Mouse (Mus musculus) midbrain, embryonic 13.5 days (tissue): ENCODE results near the gene Wdr25. TPM values are rescaled to one million over a fixed set of nuclear protein-coding genes. Genes with fewer than 3 reads are reported as not detected.

Experiments used
- ATAC-seq: fragments of 200-750 bp; cut with Nextera tagmentation; 2 replicates; pipeline ENCODE4 v1.8.0; 2017; ENCODE audit warnings: mild to moderate bottlenecking, moderate TSS enrichment, moderate library complexity
- H3K27ac ChIP-seq: fragments of 300-500 bp; sonication (generic); 2 replicates; pipeline ENCODE4 v1.5.1; 2015; ENCODE audit warnings: inconsistent platforms, mild to moderate bottlenecking, moderate library complexity
- H3K27me3 ChIP-seq: fragments of 300-500 bp; sonication (generic); 2 replicates; pipeline ENCODE4 v1.6.1; 2015; ENCODE audit warnings: mild to moderate bottlenecking, inconsistent platforms
- H3K36me3 ChIP-seq: fragments of 300-500 bp; sonication (generic); 2 replicates; pipeline ENCODE4 v1.6.1; 2015; ENCODE audit warnings: mild to moderate bottlenecking, inconsistent platforms
- H3K4me1 ChIP-seq: fragments of 300-500 bp; sonication (generic); replicated peaks from 2 replicates; pipeline ENCODE4 v1.6.1; 2015; ENCODE audit warnings: inconsistent platforms
- H3K4me2 ChIP-seq: fragments of 300-500 bp; sonication (generic); replicated peaks from 2 replicates; pipeline ENCODE4 v1.6.1; 2015; ENCODE audit warnings: moderate library complexity, mild to moderate bottlenecking, inconsistent platforms
- H3K4me3 ChIP-seq: fragments of 300-500 bp; sonication (generic); replicated peaks from 2 replicates; pipeline ENCODE4 v1.5.1; 2015; ENCODE audit warnings: mild to moderate bottlenecking, inconsistent platforms
- H3K9ac ChIP-seq: fragments of 300-500 bp; sonication (generic); replicated peaks from 2 replicates; pipeline ENCODE4 v1.6.1; 2015; ENCODE audit warnings: mild to moderate bottlenecking, inconsistent platforms
- H3K9me3 ChIP-seq: fragments of 300-500 bp; sonication (generic); 2 replicates; pipeline ENCODE4 v1.6.1; 2016; ENCODE audit warnings: mild to moderate bottlenecking, inconsistent platforms
- WGBS: fragments of 180-500 bp; shearing (Covaris S2); methylation state at CpG from one replicate; pipeline ENCODE4 v1.1.7; 2015; 5-methylcytosine and 5-hydroxymethylcytosine counted together
- polyA plus RNA-seq: library from polyadenylated mRNA; unstranded; fragments of >200 nt; fragmentation: Nextera tagmentation; extraction: Ambion mirVana; gene quantifications from 2 replicates; pipeline ENCODE4 v1.2.1, GENCODE M21; 2015

The Wdr25 gene
- polyA plus RNA-seq, 1 experiment from 2014 or later: 9.1 TPM

DNA sequence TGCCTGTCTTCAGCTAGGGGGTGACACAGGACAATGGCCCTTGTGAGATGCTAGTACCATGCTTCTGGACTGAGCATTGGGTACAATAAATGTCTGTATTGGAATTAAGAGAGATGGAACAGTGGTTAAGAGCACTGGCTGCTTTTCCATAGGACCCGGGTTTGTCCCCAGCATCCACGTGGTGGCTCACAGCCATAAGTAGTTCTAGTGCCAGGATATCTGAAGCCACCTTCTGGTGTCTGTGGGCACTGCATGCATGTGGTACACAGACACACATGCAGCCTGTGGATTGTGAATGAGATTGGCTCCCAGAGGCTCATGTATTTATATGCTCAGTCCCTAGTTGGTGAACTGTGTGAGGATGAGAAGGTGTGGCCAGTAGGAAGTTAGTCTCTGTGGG, 23.9 kb upstream of the Wdr25 start:
- WGBS: 77% methylated on average over 2 of the region's 2 CpGs
- H3K4me2 ChIP-seq: no peak overlapping the region

DNA sequence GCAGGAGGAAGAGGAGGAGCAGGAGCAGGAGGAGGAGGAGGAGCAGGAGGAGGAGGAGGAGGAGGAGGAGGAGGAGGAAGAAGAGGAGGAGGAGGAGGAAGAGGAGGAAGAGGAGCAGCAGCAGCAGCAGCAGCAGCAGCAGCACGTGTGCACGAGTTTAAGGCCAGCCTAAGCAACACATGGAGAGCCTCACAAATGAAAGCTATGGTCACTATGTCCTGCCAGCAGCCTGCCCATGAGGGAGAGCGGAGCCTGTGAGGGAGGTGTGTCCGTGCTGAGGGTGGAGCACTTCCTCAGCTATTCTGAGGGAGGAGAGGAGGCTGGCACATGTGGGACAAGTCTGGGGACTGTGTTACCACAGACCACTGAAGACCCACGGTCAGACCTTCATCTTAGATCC, 20.3 kb upstream of the Wdr25 start:
- H3K27me3 ChIP-seq: no peaks in the 10 kb centered on the region
- H3K4me1 ChIP-seq: no peaks in the 10 kb centered on the region
- H3K36me3 ChIP-seq: peaks cover 90% of the 10 kb centered on the region
- no peak overlapping the region for H3K27ac ChIP-seq
- ATAC-seq: no peak
- H3K4me2 ChIP-seq: no peak overlapping the region
- 87% methylated on average over 5 of the region's 5 CpGs for WGBS
- no peak overlapping the region for H3K4me3 ChIP-seq
- no peak overlapping the region for H3K9ac ChIP-seq
- H3K9me3 ChIP-seq: no peaks in the 10 kb centered on the region

More for the DNA sequence above, 23.9 kb upstream of the Wdr25 start:
- no peak overlapping the region for H3K27ac ChIP-seq
- no peaks in the 10 kb centered on the region for H3K4me1 ChIP-seq
- H3K27me3 ChIP-seq: no peaks in the 10 kb centered on the region
- peaks cover 94% of the 10 kb centered on the region for H3K36me3 ChIP-seq
- no peak overlapping the region for H3K9ac ChIP-seq
- no peaks in the 10 kb centered on the region for H3K9me3 ChIP-seq
- no peak for ATAC-seq
- no peak overlapping the region for H3K4me3 ChIP-seq

DNA sequence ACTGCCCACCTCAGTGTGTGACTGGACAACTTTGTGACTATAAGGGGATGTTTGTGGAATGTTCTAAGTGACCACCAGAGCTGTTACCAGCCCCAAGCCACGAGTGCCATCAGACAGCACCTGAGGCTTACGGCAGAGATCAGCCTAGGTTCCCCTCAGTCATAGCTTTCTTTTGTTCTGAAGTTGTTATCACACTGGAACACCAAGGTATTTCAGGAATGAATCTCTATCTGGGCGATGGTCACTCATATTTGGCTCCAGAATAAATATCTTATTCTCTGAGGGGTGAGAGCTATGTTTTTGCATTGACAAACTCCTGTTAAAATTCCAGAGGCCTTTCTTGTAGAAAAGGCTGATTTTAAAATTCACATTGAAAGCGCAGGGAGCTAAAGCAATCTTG, 14.3 kb upstream of the Wdr25 start:
- peaks cover 93% of the 10 kb centered on the region for H3K36me3 ChIP-seq
- H3K27me3 ChIP-seq: no peaks in the 10 kb centered on the region
- H3K4me1 ChIP-seq: no peaks in the 10 kb centered on the region
- ATAC-seq: no peak
- no peaks in the 10 kb centered on the region for H3K9me3 ChIP-seq
- H3K4me2 ChIP-seq: no peak overlapping the region
- H3K27ac ChIP-seq: no peak overlapping the region
- H3K9ac ChIP-seq: no peak overlapping the region
- WGBS: 96% methylated on average over 4 of the region's 4 CpGs
- no peak overlapping the region for H3K4me3 ChIP-seq

DNA sequence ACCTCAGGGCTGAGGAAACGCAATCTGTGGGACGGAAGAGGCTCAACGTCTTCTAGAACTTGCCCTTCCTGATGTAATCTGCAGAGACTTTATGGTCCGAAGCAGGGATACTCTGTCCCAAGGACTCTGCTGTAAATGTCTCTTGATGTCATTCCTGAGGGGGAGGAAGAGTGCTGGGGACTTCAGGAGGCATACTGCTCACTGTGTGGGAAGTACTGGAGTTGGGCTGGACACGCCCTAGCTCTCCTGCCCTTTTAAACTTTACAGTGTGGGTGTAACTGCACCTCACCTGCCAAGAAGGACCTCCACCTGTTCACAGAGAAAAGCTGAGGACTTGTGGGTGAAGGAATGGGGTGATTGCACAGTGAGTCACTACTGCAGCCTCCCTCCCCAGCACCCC, 12.8 kb upstream of the Wdr25 start:
- no peak overlapping the region for H3K9ac ChIP-seq
- no peaks in the 10 kb centered on the region for H3K27me3 ChIP-seq
- H3K4me3 ChIP-seq: no peak overlapping the region
- no peaks in the 10 kb centered on the region for H3K9me3 ChIP-seq
- WGBS: 98% methylated on average over 5 of the region's 5 CpGs
- H3K27ac ChIP-seq: no peak overlapping the region
- H3K36me3 ChIP-seq: peaks cover 92% of the 10 kb centered on the region
- no peak overlapping the region for H3K4me2 ChIP-seq
- no peaks in the 10 kb centered on the region for H3K4me1 ChIP-seq
- no peak for ATAC-seq

DNA sequence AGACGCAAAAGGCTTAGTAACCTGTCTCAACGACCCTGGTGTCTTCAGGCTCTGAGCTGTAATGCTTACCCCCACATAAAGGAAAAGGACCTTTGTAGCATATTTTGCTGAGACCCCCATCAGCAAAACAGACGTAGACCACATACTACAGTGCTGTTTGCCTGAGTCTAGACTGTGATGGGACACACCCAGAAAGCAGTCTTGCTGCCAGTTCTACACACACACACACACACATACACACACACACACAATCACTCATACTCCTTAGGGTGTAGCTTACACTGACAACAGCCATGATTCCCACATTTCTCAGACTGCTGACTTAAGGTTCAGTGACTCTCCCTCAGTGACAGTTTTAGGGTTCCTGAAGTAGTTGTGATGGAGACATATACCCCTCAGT, 12.2 kb upstream of the Wdr25 start:
- 88% methylated on average over 3 of the region's 3 CpGs for WGBS
- no peak for ATAC-seq
- Histone ChIP-seq H3K4me2 (no peak overlapping the region), H3K36me3 (peaks cover 92% of the 10 kb centered on the region), H3K4me1 (no peaks in the 10 kb centered on the region), H3K9ac (no peak overlapping the region), H3K4me3 (no peak overlapping the region), H3K27me3 (no peaks in the 10 kb centered on the region), H3K27ac (no peak overlapping the region), H3K9me3 (no peaks in the 10 kb centered on the region)

DNA sequence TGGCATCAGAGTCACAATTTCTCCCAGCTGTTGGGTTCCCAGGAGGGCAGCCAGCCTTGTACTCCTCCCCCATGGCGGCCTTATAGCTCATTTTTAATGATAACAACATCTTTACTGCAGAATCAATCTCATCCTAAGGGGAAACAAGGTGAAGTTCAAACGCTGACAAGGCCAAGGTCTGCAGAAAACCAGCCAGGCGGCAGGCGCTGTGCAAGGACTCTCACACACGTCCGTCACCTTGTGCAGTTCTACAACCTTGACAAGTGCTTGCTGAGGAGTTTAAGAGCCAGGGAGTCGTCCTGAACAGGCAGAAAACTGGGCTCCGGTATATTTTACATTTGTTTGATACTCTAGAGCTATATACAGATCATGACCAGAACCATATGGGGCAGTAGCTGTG, 10.7 kb upstream of the Wdr25 start:
- no peaks in the 10 kb centered on the region for H3K9me3 ChIP-seq
- ATAC-seq: no peak
- H3K36me3 ChIP-seq: peaks cover 95% of the 10 kb centered on the region
- H3K27me3 ChIP-seq: no peaks in the 10 kb centered on the region
- no peak overlapping the region for H3K27ac ChIP-seq
- 92% methylated on average over 8 of the region's 8 CpGs for WGBS
- H3K4me1 ChIP-seq: no peaks in the 10 kb centered on the region
- no peak overlapping the region for H3K9ac ChIP-seq
- no peak overlapping the region for H3K4me3 ChIP-seq
- H3K4me2 ChIP-seq: no peak overlapping the region

DNA sequence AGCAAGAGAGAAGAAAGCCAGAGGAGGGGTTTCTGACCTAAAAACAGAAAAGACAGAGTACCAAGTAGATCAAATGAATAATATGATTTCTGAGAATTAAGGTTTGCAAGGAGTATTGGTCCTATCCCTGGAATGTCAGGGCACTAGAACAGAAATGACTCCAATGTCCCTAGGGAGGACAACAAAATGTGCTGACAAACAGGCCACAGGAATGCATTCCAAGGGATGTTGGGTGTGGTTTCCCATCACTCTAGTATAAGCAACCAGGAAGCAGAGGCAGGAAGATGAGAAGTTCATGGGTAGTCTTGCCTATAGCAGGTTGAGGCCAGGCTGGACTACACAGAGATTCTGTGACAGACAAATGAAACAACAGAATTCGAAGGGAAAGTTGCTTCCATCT, 7.5 kb upstream of the Wdr25 start:
- Histone ChIP-seq H3K9ac (no peak overlapping the region), H3K4me1 (no peaks in the 10 kb centered on the region), H3K27ac (no peak overlapping the region), H3K4me2 (no peak overlapping the region), H3K9me3 (no peaks in the 10 kb centered on the region), H3K36me3 (peaks cover 86% of the 10 kb centered on the region), H3K27me3 (no peaks in the 10 kb centered on the region), H3K4me3 (no peak overlapping the region)
- WGBS: 96% methylated on average over 1 of the region's 1 CpGs
- ATAC-seq: no peak

DNA sequence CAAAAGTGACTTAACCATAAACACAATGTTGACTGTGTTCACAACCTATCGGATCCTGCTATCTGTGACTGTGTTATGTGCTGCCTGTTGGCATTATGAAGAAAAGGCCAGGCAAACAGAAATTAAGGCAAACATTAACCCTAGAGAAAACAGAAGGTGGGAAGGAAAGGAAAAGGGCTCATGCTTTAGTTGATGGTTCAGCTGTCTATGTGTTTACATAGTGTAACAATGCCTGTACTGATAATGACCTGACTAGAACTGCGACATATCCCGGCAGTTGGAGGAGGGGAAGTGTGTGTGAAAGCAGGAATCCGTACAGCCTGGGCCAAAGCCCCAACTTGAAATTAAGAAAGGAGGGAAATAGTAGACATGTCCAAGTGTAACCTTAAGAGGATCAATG, 6.4 kb upstream of the Wdr25 start:
- Histone ChIP-seq H3K36me3 (peaks cover 76% of the 10 kb centered on the region), H3K9me3 (no peaks in the 10 kb centered on the region), H3K27ac (no peak overlapping the region), H3K4me2 (no peak overlapping the region), H3K4me3 (no peak overlapping the region), H3K9ac (no peak overlapping the region), H3K4me1 (peaks cover under 1% of the 10 kb centered on the region; the same call in 1 of the 2 replicates), H3K27me3 (no peaks in the 10 kb centered on the region)
- WGBS: 94% methylated on average over 4 of the region's 4 CpGs
- ATAC-seq: no peak

DNA sequence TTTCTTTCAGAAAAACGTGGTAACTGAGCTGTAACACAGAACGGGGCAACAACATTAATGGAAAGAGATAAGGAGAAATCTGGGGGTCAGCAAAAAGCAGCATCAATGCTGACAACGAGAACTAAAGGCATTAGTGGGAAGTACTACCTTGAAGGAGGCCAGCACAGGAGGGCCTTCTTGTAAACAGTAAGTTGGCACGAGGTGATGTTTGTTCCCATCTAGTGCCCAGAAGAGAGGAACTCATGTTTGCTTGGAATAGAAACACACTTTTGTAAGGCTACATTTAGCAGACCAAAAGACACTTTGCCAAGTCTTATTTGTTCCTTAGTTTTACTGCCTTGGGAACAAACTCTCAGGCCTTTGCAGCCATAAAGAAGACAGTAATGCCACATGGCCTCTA, 4.8 kb upstream of the Wdr25 start:
- WGBS: 70% methylated on average over 4 of the region's 4 CpGs
- Histone ChIP-seq H3K9ac (no peak overlapping the region), H3K36me3 (peaks cover 61% of the 10 kb centered on the region), H3K4me2 (no peak overlapping the region), H3K4me3 (no peak overlapping the region), H3K4me1 (peaks cover 15% of the 10 kb centered on the region), H3K9me3 (no peaks in the 10 kb centered on the region), H3K27ac (no peak overlapping the region), H3K27me3 (no peaks in the 10 kb centered on the region)
- ATAC-seq: no peak

DNA sequence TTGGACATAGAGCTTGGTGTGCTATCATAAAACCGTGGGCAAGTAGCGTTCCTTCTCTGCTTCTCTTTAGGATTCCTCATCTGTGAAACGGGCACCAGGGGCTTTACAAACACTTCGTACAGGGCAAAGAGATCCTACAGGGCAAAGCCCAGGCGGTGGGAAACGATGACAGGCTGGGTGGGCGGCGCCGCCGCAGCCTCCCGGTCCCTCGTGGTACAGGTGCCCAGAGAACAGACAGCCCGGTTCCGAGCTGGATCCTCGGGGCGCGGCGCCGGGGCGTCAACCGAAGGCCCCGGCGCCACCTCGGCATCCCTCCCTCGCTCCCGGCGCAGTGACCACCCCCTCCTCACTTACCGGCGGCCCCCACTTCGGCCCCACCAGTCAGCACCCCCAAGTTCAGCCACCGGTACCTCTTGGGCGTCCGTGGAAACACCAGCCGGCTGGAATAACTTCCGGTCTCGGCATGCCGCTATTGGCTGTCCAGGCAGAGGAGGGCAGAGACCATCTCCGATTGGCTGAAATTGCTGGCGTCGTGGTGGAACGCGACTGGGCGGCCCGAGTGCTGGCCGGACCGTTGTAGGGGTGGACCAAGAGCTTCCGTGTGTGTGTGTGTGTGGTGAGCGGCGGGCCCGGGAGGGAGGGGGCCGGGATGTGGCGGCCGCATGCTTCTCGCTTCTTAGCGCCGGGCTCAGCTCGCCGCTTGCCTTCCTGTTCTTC, 442 bp downstream of the Wdr25 start, which contains the start of gene Wars:
TSS of gene Wars (minus strand) at position 460 of the 717 bp plus-strand sequence.
- peak; percentile 100 for ATAC-seq
- H3K9ac ChIP-seq: peak within 1 kb of the TSS; percentile 76
- no peaks in the 10 kb centered on the region for H3K9me3 ChIP-seq
- H3K36me3 ChIP-seq: peaks cover 24% of the 10 kb centered on the region
- WGBS: under 1% methylated on average over 58 of the region's 58 CpGs
- H3K27ac ChIP-seq: peak within 1 kb of the TSS; percentile 6; the same call in 1 of the 2 replicates
- no peaks in the 10 kb centered on the region for H3K27me3 ChIP-seq
- H3K4me3 ChIP-seq: peak within 1 kb of the TSS; percentile 86
- H3K4me1 ChIP-seq: peaks cover 25% of the 10 kb centered on the region
- peak within 1 kb of the TSS; percentile 97 for H3K4me2 ChIP-seq

DNA sequence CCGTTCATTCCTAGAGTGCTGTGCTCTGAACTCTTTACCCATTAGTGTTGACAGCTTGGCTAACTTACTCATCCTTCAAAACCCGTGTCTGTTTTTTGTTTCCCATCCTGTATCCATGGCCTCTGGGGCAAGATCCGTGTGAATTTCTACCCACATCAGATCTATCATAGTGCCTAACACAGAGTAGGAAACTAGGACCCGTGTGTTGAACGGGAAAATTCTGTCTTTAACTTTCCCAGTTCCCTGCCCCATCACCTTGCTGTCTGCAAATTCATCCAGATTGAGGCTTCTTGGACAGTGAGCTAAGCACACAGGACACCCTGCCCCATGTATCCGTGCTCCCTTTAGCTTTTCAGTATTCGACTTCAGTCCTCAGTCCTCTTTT, 993 bp downstream of the Wdr25 start:
- WGBS: 5% methylated on average over 7 of the region's 7 CpGs
- Histone ChIP-seq H3K4me1 (peaks cover 25% of the 10 kb centered on the region), H3K9me3 (no peaks in the 10 kb centered on the region), H3K27ac (peak overlapping the region; percentile 6; the same call in 1 of the 2 replicates), H3K27me3 (no peaks in the 10 kb centered on the region), H3K4me3 (peak overlapping the region; percentile 86), H3K36me3 (peaks cover 21% of the 10 kb centered on the region), H3K4me2 (peak overlapping the region; percentile 77), H3K9ac (peak overlapping the region; percentile 69)
- ATAC-seq: no peak; the same call in none of the 2 replicates

DNA sequence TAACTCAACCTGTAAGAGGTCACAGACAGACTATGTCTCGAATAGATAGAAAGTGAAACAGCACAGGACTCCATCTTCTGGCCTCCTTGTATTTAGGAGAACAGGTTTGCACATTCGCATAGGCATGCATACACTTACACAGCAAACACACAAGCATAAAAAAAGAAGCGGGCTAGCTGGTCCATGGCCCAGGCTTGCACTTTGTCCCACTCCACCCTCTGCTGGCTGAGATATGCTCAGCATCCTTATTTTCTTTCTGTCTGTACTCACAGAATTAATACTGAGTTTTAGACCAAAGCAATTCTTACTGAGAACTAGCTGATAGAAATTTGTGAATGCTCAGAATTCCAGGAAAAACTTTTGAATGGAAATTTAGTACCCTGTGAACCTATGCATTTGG, 2.6 kb downstream of the Wdr25 start:
- ATAC-seq: no peak
- Histone ChIP-seq H3K27me3 (no peaks in the 10 kb centered on the region), H3K9me3 (no peaks in the 10 kb centered on the region), H3K4me1 (peaks cover 25% of the 10 kb centered on the region), H3K36me3 (peaks cover 9% of the 10 kb centered on the region), H3K9ac (no peak overlapping the region), H3K4me3 (no peak overlapping the region), H3K4me2 (no peak overlapping the region), H3K27ac (no peak overlapping the region)
- 76% methylated on average over 3 of the region's 3 CpGs for WGBS

DNA sequence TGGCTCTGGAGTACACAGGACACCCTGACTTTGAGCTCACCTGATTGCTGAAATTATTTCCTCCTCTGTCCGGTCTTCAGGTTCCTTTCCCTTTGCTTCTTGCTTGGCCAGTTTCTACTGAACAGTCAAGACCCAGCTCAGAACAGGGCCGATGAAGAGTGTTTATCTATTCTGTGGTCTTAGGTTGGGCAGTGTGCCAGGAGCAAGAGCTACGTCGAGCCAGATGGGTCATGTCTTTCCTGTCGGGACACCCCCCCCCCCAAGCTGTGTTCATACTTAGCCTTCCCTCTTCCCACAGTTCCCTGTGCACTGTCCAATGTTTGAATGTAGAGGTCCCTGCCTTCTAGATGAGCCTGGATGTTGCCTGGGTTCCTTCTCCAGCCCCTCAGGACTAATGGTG, 7.9 kb downstream of the Wdr25 start:
- no peaks in the 10 kb centered on the region for H3K9me3 ChIP-seq
- no peaks in the 10 kb centered on the region for H3K27me3 ChIP-seq
- H3K9ac ChIP-seq: no peak overlapping the region
- no peak overlapping the region for H3K4me2 ChIP-seq
- no peak overlapping the region for H3K27ac ChIP-seq
- WGBS: 80% methylated on average over 5 of the region's 5 CpGs
- H3K36me3 ChIP-seq: peaks cover 9% of the 10 kb centered on the region
- ATAC-seq: no peak
- H3K4me3 ChIP-seq: no peak overlapping the region
- H3K4me1 ChIP-seq: peaks cover 32% of the 10 kb centered on the region
